Mouse (Mus musculus) kidney, postnatal 36 days (tissue): ENCODE data around the gene Ugt1a5.

Experiments used
- DNase-seq, 2 experiments: peaks; one replicate each; pipeline ENCODE4 v3.0.0; 2021 to 2022; ENCODE audit warnings: mixed read lengths in 2 of 2

The Ugt1a5 gene

DNA sequence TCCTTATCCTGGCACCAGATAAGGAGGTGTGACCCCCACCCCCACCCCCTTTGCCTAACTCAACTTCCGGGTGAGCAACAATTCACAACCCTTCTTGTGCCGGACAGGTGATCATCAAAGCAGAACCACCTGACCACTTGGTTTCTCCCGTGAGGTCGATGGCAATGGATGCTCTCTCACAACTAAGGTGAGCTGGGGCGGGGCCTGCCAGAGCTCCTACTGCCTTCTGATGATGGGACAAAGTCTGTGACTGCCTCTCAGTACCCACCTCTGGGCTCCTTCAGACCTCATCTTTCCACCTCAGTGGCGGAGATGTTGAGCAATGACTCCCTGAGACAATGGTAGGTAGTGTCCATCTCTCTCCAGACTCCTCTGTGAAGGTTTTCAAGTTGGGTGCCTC lies 80.1 kb downstream of the Ugt1a5 start:
- DNase-seq, result no peak

GRCm38 (mm10) chr1:88246386-88246785 lies 80.6 kb downstream of the Ugt1a5 start:
- no peak for DNase-seq

DNA sequence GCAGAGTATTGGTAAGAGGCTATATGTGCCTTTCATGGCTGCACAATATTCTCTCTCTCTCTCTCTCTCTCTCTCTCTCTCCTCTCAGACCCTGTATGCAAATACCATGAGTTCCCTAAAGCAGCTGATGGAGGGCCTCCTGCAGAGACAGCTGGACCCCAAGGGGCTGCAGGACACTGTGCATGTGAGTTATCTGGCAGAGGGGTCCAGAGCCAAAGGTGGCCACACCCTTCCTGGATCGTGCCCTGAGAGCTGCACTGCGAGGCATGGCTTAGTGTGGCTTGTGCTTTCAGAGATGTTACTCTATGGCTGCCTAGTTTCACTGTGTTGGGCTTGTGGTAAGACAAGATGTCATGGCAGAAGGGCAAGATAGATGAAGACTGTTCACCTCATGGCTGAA lies 81.8 kb downstream of the Ugt1a5 start:
- no peak for DNase-seq

- DNase-seq, result no peak
Measured at GRCm38 (mm10) chr1:88248658-88249057, 82.8 kb downstream of the Ugt1a5 start.

GRCm38 (mm10) chr1:88249596-88249995 lies 83.8 kb downstream of the Ugt1a5 start:
- DNase-seq, result no peak

DNA sequence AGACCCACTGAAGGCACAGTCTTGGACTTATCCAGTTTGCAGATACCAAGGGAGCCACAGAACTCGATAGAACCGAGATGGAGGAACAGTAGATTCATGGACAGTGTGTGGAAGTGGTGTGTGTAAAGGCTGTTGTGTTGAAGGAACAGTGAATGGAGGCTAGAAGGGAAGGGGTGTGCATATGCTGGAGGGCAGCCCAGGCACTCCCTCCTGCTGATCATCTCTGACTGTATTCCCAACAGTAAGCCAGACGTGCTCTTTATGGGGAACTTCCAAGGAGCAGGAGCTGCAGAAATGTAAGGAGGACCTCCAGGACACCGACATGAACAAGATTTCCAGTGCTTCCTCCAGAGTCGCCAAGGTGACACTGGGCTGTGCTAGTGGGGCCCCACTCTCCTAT lies 84.2 kb downstream of the Ugt1a5 start:
- no peak for DNase-seq

GRCm38 (mm10) chr1:88253106-88253505 lies 87.3 kb downstream of the Ugt1a5 start:
- no peak for DNase-seq

- DNase-seq, result no peak
Measured at GRCm38 (mm10) chr1:88253540-88253939, 87.7 kb downstream of the Ugt1a5 start.

- no peak for DNase-seq
Measured at GRCm38 (mm10) chr1:88254793-88255465, 89.1 kb downstream of the Ugt1a5 start.

DNA sequence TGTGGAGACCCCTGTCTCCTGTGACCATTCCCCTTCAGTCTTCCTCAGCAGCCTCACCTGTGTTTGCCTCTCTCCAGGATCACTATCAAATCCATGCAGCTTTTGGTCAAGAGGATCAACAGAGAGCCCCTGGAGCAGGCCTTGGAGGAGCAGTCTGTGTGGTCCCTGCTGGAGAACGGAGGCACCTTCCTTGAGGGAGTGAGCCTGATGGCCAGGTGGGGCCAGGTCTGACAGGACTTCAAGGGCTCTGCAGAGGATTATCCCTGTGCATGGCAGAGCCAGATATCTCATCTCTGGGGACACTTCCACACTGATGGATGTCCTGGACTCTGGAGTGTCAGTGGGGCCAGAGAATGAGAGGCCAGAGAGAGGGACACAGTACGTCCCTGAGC lies 89.7 kb downstream of the Ugt1a5 start:
- DNase-seq, result no peak

- DNase-seq, result no peak
Measured at GRCm38 (mm10) chr1:88255989-88256754, 90.4 kb downstream of the Ugt1a5 start.

- no peak for DNase-seq
Measured at GRCm38 (mm10) chr1:88256886-88257663, 91.3 kb downstream of the Ugt1a5 start.

DNA sequence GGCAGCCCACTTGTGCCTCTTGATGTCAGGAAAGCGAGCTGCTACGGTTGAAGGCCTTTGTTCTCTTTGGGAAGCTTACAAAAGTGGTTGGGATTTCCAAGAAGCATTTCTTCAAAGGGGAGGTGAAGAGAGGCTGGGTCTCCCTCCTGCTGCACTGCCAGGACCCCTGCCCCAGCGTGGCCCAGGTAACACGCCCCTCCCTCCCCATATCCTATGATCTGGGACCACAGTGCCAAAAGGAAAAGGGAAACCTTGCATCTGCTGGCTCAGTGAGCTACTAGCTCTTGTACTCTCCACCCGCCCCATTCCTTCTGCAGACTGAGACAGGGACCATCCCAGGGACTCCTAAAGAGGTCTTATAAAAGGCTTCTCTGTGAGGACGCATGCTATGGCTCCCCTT lies 91.9 kb downstream of the Ugt1a5 start:
- DNase-seq, result no peak

GRCm38 (mm10) chr1:88258361-88258760 lies 92.5 kb downstream of the Ugt1a5 start:
- DNase-seq, result no peak

DNA sequence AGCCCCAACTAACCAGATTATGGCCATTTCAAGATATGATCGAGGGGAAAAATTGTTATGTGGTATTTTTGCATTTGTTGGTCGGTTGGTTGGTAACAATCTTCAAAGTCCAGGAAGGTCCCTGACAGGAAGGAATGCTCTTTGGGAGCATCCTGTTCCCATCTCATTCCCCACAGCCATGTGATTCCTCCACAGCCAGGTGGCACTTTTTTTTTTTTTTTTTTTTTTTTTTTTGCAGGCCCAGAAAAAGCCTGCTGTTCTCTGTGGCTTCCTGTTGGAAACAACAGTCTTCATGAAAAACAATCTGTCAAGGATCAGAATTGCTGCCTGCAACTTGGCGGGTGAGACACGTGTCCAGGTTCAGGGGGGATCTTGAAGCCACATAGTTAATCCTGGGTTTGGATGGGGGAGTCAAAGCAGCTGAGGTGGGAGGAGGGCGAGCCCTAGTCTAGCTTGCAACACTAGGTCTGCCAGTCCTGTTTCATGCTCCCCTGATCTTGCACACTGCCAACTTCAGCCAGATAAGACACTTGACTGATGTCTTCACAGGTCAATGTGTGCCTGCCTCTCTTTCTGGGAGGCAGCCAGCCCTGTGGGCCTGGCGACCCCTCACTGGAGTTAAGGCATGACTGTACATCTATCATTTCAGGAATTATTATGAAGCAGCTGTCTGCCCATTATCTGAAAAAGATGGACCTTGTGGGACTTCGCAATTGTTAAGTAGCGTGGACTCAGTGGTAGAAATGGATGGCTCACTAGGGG lies 93.2 kb downstream of the Ugt1a5 start:
- DNase-seq, result peak in 1 of 2 experiments; percentile 47

DNA sequence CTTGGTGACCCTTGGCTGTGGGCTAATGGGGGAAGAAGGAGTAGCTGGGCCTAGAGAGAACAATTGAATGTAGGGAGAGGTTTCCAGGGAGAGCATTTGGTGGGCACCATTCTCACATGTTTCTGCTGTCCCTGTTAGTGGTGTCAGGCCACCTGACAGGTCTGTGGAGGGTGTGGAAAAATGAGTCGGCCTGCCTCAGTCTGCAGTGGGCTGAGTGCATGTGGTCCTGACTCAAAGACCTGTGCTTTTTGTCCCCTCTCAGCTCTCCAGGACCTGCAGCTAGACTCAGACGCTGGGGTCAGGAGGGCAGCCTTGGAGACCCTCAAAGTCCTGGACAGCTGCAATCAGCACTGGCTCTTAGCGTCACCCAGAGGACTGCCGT lies 93.8 kb downstream of the Ugt1a5 start:
- no peak for DNase-seq

GRCm38 (mm10) chr1:88260114-88260513 lies 94.3 kb downstream of the Ugt1a5 start:
- peak; percentile 74 to 79 for DNase-seq

DNA sequence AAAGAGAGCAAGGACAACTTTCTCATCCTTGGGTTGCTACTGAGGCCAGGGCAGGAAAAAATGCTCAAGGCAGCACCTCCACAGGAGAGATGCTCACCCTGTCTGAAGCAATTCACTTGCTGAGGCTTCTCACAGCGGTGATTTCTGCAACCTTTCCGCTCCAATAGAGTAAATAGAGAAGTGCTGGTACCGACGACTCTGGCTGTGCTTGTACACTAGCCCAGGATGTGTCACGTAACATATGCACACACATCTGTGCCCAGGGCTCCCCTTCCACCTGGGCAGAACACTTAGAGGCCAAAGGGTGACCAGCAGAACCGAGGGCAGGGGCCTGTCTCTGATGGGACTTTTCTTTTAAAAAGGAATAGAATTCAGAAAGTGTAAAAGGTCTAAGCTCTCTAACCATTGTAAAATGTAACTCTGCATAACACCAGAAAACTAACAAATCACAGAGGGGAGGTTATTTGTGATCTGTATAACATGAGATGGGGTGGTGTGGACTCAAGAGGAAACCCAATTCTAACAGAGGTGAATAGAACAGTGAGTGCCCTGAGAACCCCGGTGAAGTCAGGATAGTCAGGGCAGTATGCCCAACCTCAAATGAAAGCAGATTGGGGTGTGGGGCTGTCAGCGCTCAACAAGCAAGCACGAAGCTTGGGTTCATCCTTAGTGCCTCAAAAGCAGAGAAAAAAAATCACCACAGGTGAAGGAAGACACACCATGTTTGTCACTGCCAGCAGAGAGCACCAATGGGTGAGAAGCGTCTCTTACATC lies 95.0 kb downstream of the Ugt1a5 start:
- no peak for DNase-seq

DNA sequence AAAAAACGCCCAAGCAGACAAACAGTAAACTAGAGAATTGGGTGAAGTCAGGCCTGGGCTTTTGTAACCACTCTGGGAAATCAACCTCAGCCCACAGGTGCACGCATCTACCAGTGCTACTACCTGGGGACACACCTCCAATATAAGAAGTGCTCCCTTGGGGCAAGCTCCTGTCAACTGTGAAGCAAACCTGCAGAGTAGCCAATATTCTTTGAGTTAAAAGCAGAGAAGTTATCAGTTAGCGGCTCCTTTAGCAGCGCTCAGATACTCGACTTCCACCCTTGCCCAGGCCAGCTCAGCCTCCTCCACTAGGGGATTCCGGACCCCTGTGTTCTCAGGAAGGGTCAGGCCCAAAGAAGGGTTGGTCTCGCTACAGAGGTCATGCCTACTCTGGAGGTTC lies 95.9 kb downstream of the Ugt1a5 start:
- DNase-seq, result no peak

DNA sequence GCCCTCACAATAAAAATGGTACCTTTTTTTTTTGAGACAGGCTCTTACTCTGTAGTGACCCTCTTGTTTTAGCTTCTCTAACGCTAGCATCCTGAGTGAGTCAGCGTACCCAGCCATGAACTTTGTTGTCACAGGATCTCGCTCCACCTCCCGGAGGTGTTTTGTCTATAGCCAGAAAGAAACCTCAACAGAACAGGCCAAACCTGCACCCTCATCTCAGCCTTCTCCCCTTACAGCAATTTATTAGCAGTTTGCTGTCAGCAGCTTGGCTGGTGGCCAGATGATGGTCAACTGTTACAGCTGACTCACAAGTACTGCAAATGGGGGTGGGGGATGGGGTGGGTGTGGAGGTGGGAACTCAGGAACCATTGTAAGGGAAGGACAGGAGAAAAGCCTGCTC lies 96.4 kb downstream of the Ugt1a5 start:
- peak; percentile 63 to 72 for DNase-seq

DNA sequence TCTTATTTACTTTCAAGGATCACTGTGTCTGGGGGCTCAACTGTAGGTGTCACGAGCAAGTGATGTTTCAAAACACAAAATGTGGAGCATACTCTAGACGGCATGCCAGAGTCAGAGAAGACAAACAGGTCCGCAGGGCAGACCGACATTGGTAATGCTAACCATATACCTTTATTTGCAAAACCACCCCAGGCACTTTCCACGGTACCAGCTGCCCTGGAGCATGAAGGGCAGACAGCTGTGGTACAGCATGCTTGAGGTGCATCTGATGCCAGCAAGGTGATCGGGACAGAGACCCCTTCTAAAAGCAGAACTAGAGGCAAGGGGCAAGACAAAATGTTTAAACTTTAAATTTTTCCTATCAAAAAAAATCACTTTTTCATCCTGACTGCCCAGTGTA lies 97.1 kb downstream of the Ugt1a5 start:
- no peak for DNase-seq

DNA sequence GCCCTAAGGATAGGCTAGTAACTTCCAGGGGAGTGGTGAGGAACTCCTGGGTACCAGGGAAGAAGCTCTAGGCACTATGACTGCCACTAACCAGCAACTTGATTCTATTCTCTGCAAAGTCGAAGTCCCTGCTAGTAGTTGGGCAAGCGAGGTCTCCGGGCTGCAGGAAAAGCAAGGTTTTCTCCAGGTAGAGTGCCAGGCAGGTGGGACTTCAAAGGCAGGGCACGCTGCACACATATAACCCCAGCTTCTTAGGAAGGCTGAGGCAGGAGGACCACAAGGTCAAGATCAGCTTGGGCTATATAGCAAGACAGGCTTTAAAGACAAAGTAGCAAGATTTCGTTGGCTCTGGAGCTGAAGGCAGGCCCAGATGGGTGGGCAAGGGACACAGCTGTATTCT lies 98.0 kb downstream of the Ugt1a5 start:
- DNase-seq, result no peak
